In genomic region chr5:114590043-114590913, GRCm38 (mm10) we compare ENCODE assay signal across 11 mouse cellular contexts. TPM values are rescaled to one million over a fixed set of nuclear protein-coding genes. Genes with fewer than 3 reads are reported as not detected.
DNase-seq lines count a peak whose midpoint lies in the region; ATAC-seq and TF ChIP-seq lines count a peak whose summit lies in the region.
"Had no signal": no experiment of that assay in that cellular context is flagged by ENCODE, and none has a peak within 500 bp of the region (broad histone marks: within the 10 kb centered on the region; RNA-seq: fewer than 3 reads in every experiment).

No protein-coding gene starts in this region.

- H3K9me3 ChIP-seq in liver, embryonic 12.5 days (replicated peaks) = no peaks in the 10 kb centered on the region
- H3K9me3 ChIP-seq in liver, postnatal 0 days (ENCODE audit: low read length) = no peaks in the 10 kb centered on the region
- no peaks in the 10 kb centered on the region for H3K9me3 ChIP-seq in forebrain, embryonic 12.5 days
- H3K9me3 ChIP-seq in midbrain, embryonic 14.5 days (ENCODE audit: control insufficient read depth, low read length) = no peaks in the 10 kb centered on the region

- no peak for ATAC-seq in liver, embryonic 12.5 days
- no peak for ATAC-seq in liver, postnatal 0 days
- no peak for ATAC-seq in forebrain, embryonic 12.5 days (ENCODE audit: low FRiP score)
- no peak for ATAC-seq in midbrain, embryonic 14.5 days (ENCODE audit: low FRiP score, low TSS enrichment)
- ATAC-seq: inflammation-experienced regulatory T-cells, adult 6 months had no signal

- H3K4me3 ChIP-seq in liver, embryonic 12.5 days = no peak overlapping the region
- no peak overlapping the region for H3K4me3 ChIP-seq in liver, postnatal 0 days (ENCODE audit: low read depth, low read length)
- H3K4me3 ChIP-seq in forebrain, embryonic 12.5 days (replicated peaks) = no peak overlapping the region
- no peak overlapping the region for H3K4me3 ChIP-seq in midbrain, embryonic 14.5 days (replicated peaks; ENCODE audit: low read depth, low read length)
- H3K4me3 ChIP-seq: heart, adult 2 months had no signal

- H3K4me1 ChIP-seq in liver, embryonic 12.5 days = peaks cover 75% of the 10 kb centered on the region
- H3K4me1 ChIP-seq in liver, postnatal 0 days (ENCODE audit: insufficient read depth) = peaks cover 64% of the 10 kb centered on the region
- peaks cover 97% of the 10 kb centered on the region for H3K4me1 ChIP-seq in forebrain, embryonic 12.5 days
- H3K4me1 ChIP-seq in midbrain, embryonic 14.5 days (ENCODE audit: control insufficient read depth, insufficient read depth, low read length) = peaks cover 80% of the 10 kb centered on the region

- WGBS in liver, embryonic 12.5 days (ENCODE audit: insufficient replicate concordance) = 46% methylated on average over 17 of the region's 17 CpGs
- WGBS in liver, postnatal 0 days (ENCODE audit: insufficient replicate concordance) = 57% methylated on average over 17 of the region's 17 CpGs
- 82% methylated on average over 17 of the region's 17 CpGs for WGBS in forebrain, embryonic 12.5 days
- 68% methylated on average over 17 of the region's 17 CpGs for WGBS in midbrain, embryonic 14.5 days

- DNase-seq in adrenal gland, postnatal 14 days = peak; percentile 45
- no peak for DNase-seq in adrenal gland, postnatal 4 days (ENCODE audit: low spot score in 2 of 2)
- no peak for DNase-seq in liver, postnatal 0 days
- no peak for DNase-seq in midbrain, embryonic 14.5 days
- DNase-seq in gastrocnemius, postnatal 14 days = no peak
- no peak for DNase-seq in left cerebral cortex, postnatal 4 days
- DNase-seq: heart, adult 2 months had no signal

- peak overlapping the region; percentile 36 for H3K27ac ChIP-seq in liver, embryonic 12.5 days
- H3K27ac ChIP-seq in liver, postnatal 0 days (ENCODE audit: low read depth) = no peak overlapping the region
- peak overlapping the region; percentile 79 for H3K27ac ChIP-seq in forebrain, embryonic 12.5 days
- peak overlapping the region; percentile 72 for H3K27ac ChIP-seq in midbrain, embryonic 14.5 days (replicated peaks; ENCODE audit: low read depth, low read length)
- H3K27ac ChIP-seq: heart, adult 2 months had no signal

- H3K4me2 ChIP-seq in liver, embryonic 12.5 days = peak overlapping the region; percentile 44
- no peak overlapping the region for H3K4me2 ChIP-seq in liver, postnatal 0 days (ENCODE audit: low read depth, low read length)
- peak overlapping the region; percentile 17; the same call in 1 of the 2 replicates for H3K4me2 ChIP-seq in forebrain, embryonic 12.5 days
- H3K4me2 ChIP-seq in midbrain, embryonic 14.5 days (ENCODE audit: low read length) = no peak overlapping the region

- H3K9ac ChIP-seq in liver, embryonic 12.5 days = no peak overlapping the region
- H3K9ac ChIP-seq in liver, postnatal 0 days (replicated peaks) = no peak overlapping the region
- 0 out of 2 replicates have a peak overlapping the region, but pooled peaks have one; percentile 12 for H3K9ac ChIP-seq in forebrain, embryonic 12.5 days
- 0 out of 2 replicates have a peak overlapping the region, but pooled peaks have one; percentile 27 for H3K9ac ChIP-seq in midbrain, embryonic 14.5 days (replicated peaks; ENCODE audit: low read length)
- H3K9ac ChIP-seq: lung, embryonic 14.5 days had no signal

- no peak for TF ChIP-seq CTCF in liver, postnatal 0 days (IDR thresholded peaks at IDR 0.05; ENCODE audit: low read depth)

- intact Hi-C loops in gastrocnemius, postnatal 14 days (cut with DNase I; ENCODE audit: low total_unique reads) = no loop called here
- intact Hi-C loops in left cerebral cortex, postnatal 4 days (cut with DNase I) = no loop called here

- TF ChIP-seq EP300 in liver, postnatal 0 days (IDR thresholded peaks at IDR 0.05; ENCODE audit: low read depth) = no peak

- H3K27me3 ChIP-seq in liver, embryonic 12.5 days (replicated peaks) = peaks cover 46% of the 10 kb centered on the region
- H3K27me3 ChIP-seq in liver, postnatal 0 days (ENCODE audit: insufficient read depth, low read length) = no peaks in the 10 kb centered on the region
- peaks cover 21% of the 10 kb centered on the region; the same call in 1 of the 2 replicates for H3K27me3 ChIP-seq in forebrain, embryonic 12.5 days
- no peaks in the 10 kb centered on the region for H3K27me3 ChIP-seq in midbrain, embryonic 14.5 days (ENCODE audit: control insufficient read depth, insufficient read depth, low read length)

- H3K36me3 ChIP-seq in liver, embryonic 12.5 days = no peaks in the 10 kb centered on the region
- H3K36me3 ChIP-seq in liver, postnatal 0 days (replicated peaks; ENCODE audit: insufficient read depth, low read length) = no peaks in the 10 kb centered on the region
- peaks cover 8% of the 10 kb centered on the region for H3K36me3 ChIP-seq in forebrain, embryonic 12.5 days (replicated peaks)
- peaks cover 12% of the 10 kb centered on the region; the same call in 1 of the 2 replicates for H3K36me3 ChIP-seq in midbrain, embryonic 14.5 days (ENCODE audit: control insufficient read depth, insufficient read depth, low read length)

RNA-seq across cellular contexts. Expression of gene Fam222a, which starts 22.5 kb away (rescaled TPM):
- total RNA-seq in adrenal gland, postnatal 14 days (2021) = 55.8 and 77.0 TPM in 2 replicates
- total RNA-seq in adrenal gland, postnatal 4 days (2021) = 10 to 100 TPM; 33.7 to 33.9 TPM
- polyA plus RNA-seq in liver, embryonic 12.5 days (2016; fragmentation: Nextera tagmentation; extraction: Ambion mirVana) = 1.3 and 1.4 TPM in 2 replicates
- polyA plus RNA-seq in liver, postnatal 0 days (2015; fragmentation: Nextera tagmentation; extraction: Ambion mirVana) = 0.80 and 1.8 TPM in 2 replicates
- polyA plus RNA-seq in forebrain, embryonic 12.5 days (2016; fragmentation: Nextera tagmentation; extraction: Ambion mirVana) = 6.9 and 10.2 TPM in 2 replicates
- 5.7 and 7.0 TPM in 2 replicates for polyA plus RNA-seq in midbrain, embryonic 14.5 days (2014; fragmentation: Nextera tagmentation; extraction: Ambion mirVana)
- under 1 TPM; 0.49 to 0.96 TPM for total RNA-seq in gastrocnemius, postnatal 14 days (2021)
- 10 to 100 TPM in 1 of 2 experiments, 1 to 10 TPM in 1; 8.7 to 10.4 TPM for total RNA-seq in left cerebral cortex, postnatal 4 days (2021)
- polyA plus RNA-seq: inflammation-experienced regulatory T-cells, adult 6 months had no signal

Comparison
In these comparisons a context has a peak if more than half of its experiments do, and no peak if none do; other contexts are left out.
1. H3K4me2 ChIP-seq: peak in liver, embryonic 12.5 days (single experiment) and forebrain, embryonic 12.5 days (single experiment); none in liver, postnatal 0 days (single experiment) and midbrain, embryonic 14.5 days (single experiment).
2. H3K9ac ChIP-seq: peak in forebrain, embryonic 12.5 days (single experiment) and midbrain, embryonic 14.5 days (single experiment); none in liver, embryonic 12.5 days (single experiment) and liver, postnatal 0 days (single experiment).
3. RNA of gene Fam222a, which starts 22.5 kb away (total RNA-seq): 55.8 to 77.0 TPM in adrenal gland, postnatal 14 days, 33.7 to 33.9 TPM in adrenal gland, postnatal 4 days and 8.7 to 10.4 TPM in left cerebral cortex, postnatal 4 days; 0.49 to 0.96 TPM in gastrocnemius, postnatal 14 days; every median in the first group is over 4 times any median in the second.